Mouse (Mus musculus) stomach, postnatal 0 days (tissue): ENCODE measurements at regions not wholly inside any gene's neighbourhood (a gene's known extent, or its start where the extent isn't known, plus 50 kb on each side); places are given as distances from the start of the nearest gene placed in this dataset.
A peak's percentile ranks its signal among the peaks of the same experiment; 100 is the strongest.

Experiments used
- ATAC-seq: fragments of 200-750 bp; cut with Nextera tagmentation; 2 replicates; pipeline ENCODE4 v1.8.0; 2017; ENCODE audit not compliant: low FRiP score, low TSS enrichment
- DNase-seq: peaks from one replicate; pipeline ENCODE4 v3.0.0-alpha.2; 2016; ENCODE audit warnings: low spot score
- H3K27ac ChIP-seq: fragments of 300-500 bp; sonication (generic); replicated peaks from 2 replicates; pipeline ENCODE4 v1.5.1; 2014; ENCODE audit warnings: mild to moderate bottlenecking, control low read depth
- H3K27me3 ChIP-seq: fragments of 300-500 bp; sonication (generic); 2 replicates; pipeline ENCODE4 v1.6.1; 2014; ENCODE audit warnings: low read length; ENCODE audit not compliant: control insufficient read depth, insufficient read depth
- H3K36me3 ChIP-seq: fragments of 300-500 bp; sonication (generic); 2 replicates; pipeline ENCODE4 v1.6.1; 2014; ENCODE audit warnings: low read length, mixed read lengths; ENCODE audit not compliant: control insufficient read depth, insufficient read depth
- H3K4me1 ChIP-seq: fragments of 300-500 bp; sonication (generic); replicated peaks from 2 replicates; pipeline ENCODE4 v1.6.1; 2014; ENCODE audit warnings: antibody characterized with exemption; ENCODE audit not compliant: control insufficient read depth, insufficient read depth
- H3K4me2 ChIP-seq: fragments of 300-500 bp; sonication (generic); replicated peaks from 2 replicates; pipeline ENCODE4 v1.6.1; 2014; ENCODE audit warnings: low read depth, mild to moderate bottlenecking, control low read depth, moderate library complexity
- H3K4me3 ChIP-seq: fragments of 300-500 bp; sonication (generic); 2 replicates; pipeline ENCODE4 v1.5.1; 2014; ENCODE audit warnings: low read depth, low read length, control low read depth
- H3K9ac ChIP-seq: fragments of 300-500 bp; sonication (generic); 2 replicates; pipeline ENCODE4 v1.6.1; 2014; ENCODE audit warnings: mild to moderate bottlenecking, low read length, control low read depth, mixed read lengths
- H3K9me3 ChIP-seq: fragments of 300-500 bp; sonication (generic); 2 replicates; pipeline ENCODE4 v1.6.1; 2016; ENCODE audit warnings: low read length; ENCODE audit not compliant: control insufficient read depth
- CTCF ChIP-seq: IDR thresholded peaks from 2 replicates; pipeline ENCODE4 v1.5.1; 2016; ENCODE audit warnings: antibody characterized with exemption, low read depth, mild to moderate bottlenecking, moderate library complexity
- EP300 ChIP-seq: optimal IDR thresholded peaks from 2 replicates; pipeline ENCODE3; 2016; ENCODE audit warnings: antibody characterized with exemption
- WGBS: fragments of 180-500 bp; shearing (Covaris S2); extraction: QIAGEN DNeasy Blood & Tissue Kit; methylation state at CpG from one replicate; pipeline ENCODE4 v1.1.7; 2014; 5-methylcytosine and 5-hydroxymethylcytosine counted together

DNA sequence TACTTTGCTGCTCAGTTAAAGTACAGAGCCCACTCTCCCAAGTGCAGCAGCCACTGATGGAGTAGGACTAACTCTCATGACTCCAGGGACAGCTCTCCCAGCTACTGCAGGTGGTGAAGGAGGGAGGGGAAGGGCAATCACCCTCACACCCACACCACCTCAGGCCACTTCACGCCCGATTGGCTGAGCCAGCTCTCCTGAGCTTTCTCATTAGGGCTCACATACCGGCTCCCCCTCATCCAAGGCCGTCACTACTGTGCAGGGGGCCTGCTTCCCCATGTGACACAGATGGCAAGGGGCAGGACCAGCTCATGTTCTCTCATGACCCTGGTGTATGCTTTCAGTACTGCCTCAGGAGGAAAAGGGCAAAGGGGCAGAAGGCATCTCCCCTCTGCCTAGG lies 87.8 kb upstream of the Rgmb start:
- TF ChIP-seq CTCF = no peak
- no peak for TF ChIP-seq EP300
- Histone ChIP-seq H3K4me2 (no peak overlapping the region), H3K4me3 (no peak overlapping the region), H3K27me3 (no peaks in the 10 kb centered on the region), H3K36me3 (no peaks in the 10 kb centered on the region), H3K27ac (no peak overlapping the region), H3K4me1 (no peaks in the 10 kb centered on the region), H3K9me3 (no peaks in the 10 kb centered on the region), H3K9ac (no peak overlapping the region)
- WGBS = 70% methylated on average over 4 of the region's 4 CpGs
- DNase-seq (no peak), ATAC-seq (no peak)

DNA sequence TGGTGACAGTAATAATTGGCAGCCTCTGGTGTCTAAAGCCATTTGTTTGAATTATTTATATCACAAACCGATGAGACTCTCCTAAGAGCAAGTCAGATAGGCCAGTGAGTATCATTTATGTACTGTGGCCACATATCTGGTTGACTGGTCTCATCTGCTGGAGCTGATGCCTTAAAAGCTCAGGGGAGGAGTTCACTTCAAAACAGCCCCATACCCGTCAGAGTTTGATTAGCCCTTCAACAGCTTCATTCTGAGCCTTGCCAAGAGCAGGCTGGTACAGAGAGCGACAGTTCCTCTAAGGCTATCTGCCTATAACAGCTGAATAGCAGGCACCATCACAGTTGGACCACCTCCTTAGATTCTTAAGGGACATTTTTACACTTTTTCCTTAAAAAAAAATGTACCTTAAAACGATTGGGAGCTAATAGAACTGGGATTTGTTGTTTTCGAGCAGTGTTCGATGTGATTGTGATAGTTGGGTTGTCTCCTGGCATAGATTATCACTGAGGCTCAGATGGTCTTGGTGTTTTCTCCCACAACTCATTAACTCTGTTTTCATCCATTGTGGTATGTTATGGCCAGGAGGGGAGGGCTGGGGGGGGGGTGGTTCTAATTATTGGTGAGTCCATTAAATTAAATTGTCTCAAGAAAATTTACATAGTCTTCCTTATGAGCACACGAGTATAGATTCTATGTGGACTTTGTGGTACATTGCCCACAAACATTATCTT lies 68.0 kb upstream of the Rgmb start:
- no peak overlapping the region for H3K9ac ChIP-seq
- H3K36me3 ChIP-seq = no peaks in the 10 kb centered on the region
- DNase-seq (no peak), ATAC-seq (no peak)
- H3K9me3 ChIP-seq = no peaks in the 10 kb centered on the region
- no peak overlapping the region for H3K4me3 ChIP-seq
- H3K27me3 ChIP-seq = no peaks in the 10 kb centered on the region
- TF ChIP-seq CTCF = no peak
- TF ChIP-seq EP300 = no peak
- WGBS = 72% methylated on average over 7 of the region's 7 CpGs
- no peak overlapping the region for H3K27ac ChIP-seq
- no peak overlapping the region for H3K4me2 ChIP-seq
- no peaks in the 10 kb centered on the region for H3K4me1 ChIP-seq

DNA sequence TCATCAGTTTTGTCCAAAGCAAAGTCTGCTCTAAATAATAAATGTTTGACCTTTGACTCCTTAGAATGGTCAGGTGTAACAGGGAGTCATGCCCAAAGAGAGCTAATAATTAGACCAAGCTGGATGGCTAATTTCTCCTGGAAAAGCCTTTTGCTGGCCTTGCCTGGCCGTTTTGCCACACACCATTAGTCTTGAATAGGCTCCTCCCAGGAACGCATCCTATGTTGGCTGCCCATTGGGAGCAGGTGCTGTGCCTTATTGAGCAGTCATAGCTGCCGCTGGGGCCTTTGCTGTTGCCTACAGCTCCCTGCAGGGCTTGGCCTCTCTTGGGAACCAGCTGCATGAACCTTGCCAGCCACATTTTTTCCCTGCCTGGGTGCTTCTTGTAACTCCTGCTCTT lies 65.1 kb upstream of the Rgmb start:
- DNase-seq (no peak), ATAC-seq (no peak)
- H3K4me1 ChIP-seq = no peaks in the 10 kb centered on the region
- no peaks in the 10 kb centered on the region for H3K36me3 ChIP-seq
- H3K27me3 ChIP-seq = no peaks in the 10 kb centered on the region
- TF ChIP-seq CTCF = no peak
- H3K27ac ChIP-seq = no peak overlapping the region
- H3K4me3 ChIP-seq = no peak overlapping the region
- H3K4me2 ChIP-seq = no peak overlapping the region
- WGBS = 67% methylated on average over 3 of the region's 3 CpGs
- H3K9ac ChIP-seq = no peak overlapping the region
- H3K9me3 ChIP-seq = no peaks in the 10 kb centered on the region

DNA sequence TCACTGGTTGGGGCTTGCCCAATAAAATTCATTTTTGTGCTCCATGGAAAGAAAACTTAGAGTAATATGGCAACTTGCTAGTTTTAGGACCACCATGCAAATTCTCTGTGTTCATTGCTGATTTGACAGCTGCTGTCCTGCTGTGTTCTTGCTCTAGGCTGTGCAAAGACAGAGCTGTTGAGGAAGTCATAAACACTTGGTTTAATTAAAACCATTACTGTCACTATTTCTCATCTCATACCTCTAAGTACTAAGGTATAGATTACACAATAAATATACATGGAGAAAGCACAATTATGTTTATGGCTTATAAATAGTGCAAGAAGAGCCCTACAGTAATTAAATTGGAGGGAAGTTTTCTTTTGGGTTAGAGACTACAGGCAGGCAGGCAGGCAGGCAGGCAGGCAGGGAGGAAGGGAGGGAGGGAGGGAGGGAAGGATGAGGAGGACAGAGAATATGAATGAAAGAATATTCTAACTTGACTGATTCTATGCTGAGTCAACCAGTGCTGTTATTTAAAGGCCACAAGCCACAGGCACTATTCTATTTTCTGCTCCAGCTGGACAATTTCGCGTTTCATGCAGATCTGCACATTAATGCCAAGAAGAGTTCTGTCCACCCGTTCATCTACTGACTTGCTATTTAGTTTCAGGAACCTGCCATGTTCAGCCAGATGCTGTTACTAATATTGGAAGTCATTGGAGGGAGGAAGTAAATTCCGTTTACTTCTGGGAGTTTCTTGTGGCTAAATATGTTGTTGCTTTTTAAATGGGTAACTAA lies 61.2 kb upstream of the Rgmb start:
- H3K9me3 ChIP-seq = no peaks in the 10 kb centered on the region
- TF ChIP-seq EP300 (no peak), CTCF (no peak)
- H3K9ac ChIP-seq = no peak overlapping the region
- 54% methylated on average over 4 of the region's 4 CpGs for WGBS
- DNase-seq = no peak
- H3K27me3 ChIP-seq = no peaks in the 10 kb centered on the region
- ATAC-seq = no peak
- H3K4me2 ChIP-seq = no peak overlapping the region
- no peak overlapping the region for H3K27ac ChIP-seq
- H3K4me1 ChIP-seq = no peaks in the 10 kb centered on the region
- no peaks in the 10 kb centered on the region for H3K36me3 ChIP-seq
- H3K4me3 ChIP-seq = no peak overlapping the region

DNA sequence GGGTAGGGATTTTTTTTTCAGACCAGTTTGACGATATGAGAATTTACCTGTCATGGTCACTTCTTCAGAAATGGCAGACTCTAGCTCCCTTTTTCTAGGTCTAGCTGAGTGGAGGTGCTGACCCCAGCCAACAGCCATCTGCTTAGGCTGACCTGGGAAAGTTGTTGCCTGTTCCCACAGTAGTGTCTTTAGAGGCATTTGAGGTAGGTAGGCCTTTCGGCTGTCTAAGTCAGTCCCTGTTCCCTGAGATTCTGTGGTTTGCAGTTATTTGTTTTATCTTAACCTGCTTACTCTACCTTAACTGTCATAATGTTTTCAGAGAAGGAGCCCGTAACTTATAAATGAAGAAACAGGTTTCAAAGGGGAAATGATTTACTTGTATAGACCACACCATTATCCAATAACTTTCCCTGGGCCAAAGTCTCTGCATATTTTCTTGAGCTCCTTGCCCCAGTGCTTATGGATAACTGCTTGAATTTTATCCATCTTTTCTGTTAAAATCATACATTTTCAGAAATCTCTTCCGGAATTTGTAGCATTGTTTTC lies 59.8 kb upstream of the Rgmb start:
- Histone ChIP-seq H3K27ac (no peak overlapping the region), H3K4me3 (no peak overlapping the region), H3K4me1 (no peaks in the 10 kb centered on the region), H3K9ac (no peak overlapping the region), H3K4me2 (no peak overlapping the region), H3K9me3 (no peaks in the 10 kb centered on the region), H3K27me3 (no peaks in the 10 kb centered on the region), H3K36me3 (no peaks in the 10 kb centered on the region)
- no peak for TF ChIP-seq EP300
- TF ChIP-seq CTCF = no peak
- DNase-seq = no peak
- ATAC-seq = no peak
- WGBS = 91% methylated on average over 4 of the region's 4 CpGs

DNA sequence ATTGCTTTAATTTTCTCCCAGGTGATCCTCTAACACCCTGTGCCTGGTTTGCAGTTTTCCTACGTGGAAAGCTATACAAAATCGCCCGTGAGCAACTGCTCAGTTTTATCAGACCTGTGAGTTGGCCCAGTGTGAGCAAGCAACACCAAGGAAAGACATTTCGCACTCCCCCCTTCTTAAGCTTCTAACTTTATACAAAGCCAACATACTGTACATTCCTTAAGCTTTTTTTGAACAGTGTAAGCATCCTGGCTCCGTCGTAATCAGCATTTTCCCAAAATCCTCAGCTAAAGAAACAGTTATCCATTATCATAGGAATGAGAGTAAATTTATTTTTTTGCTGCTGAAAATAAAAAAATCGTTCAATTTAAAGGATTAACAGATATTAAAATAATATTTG lies 52.0 kb upstream of the Rgmb start:
- Histone ChIP-seq H3K27ac (0 out of 2 replicates have a peak overlapping the region, but pooled peaks have one; percentile 37), H3K27me3 (no peaks in the 10 kb centered on the region), H3K4me1 (no peaks in the 10 kb centered on the region), H3K9me3 (no peaks in the 10 kb centered on the region), H3K4me2 (no peak overlapping the region; the same call in 1 of the 2 replicates), H3K36me3 (no peaks in the 10 kb centered on the region), H3K9ac (no peak overlapping the region), H3K4me3 (no peak overlapping the region)
- ATAC-seq (peak; percentile 47; the same call in 1 of the 2 replicates), DNase-seq (no peak)
- WGBS = 18% methylated on average over 7 of the region's 7 CpGs
- TF ChIP-seq EP300 (no peak), CTCF (no peak)
